Mouse (Mus musculus) thymus, postnatal 0 days (tissue): ENCODE data around the gene Mcm3. TPM values are rescaled to one million over a fixed set of nuclear protein-coding genes. Genes with fewer than 3 reads are reported as not detected.
"Not testable (repeated sequence)": the region's sequence is repeated elsewhere in the genome, so short reads cannot be mapped to it uniquely, and the experiment has no call there.

Experiments
- DNase-seq: peaks from one replicate; pipeline ENCODE4 v3.0.0-alpha.2; 2015; ENCODE audit warnings: low spot score
- polyA plus RNA-seq: library from polyadenylated mRNA; unstranded; fragments of >200 nt; fragmentation: Nextera tagmentation; extraction: Ambion mirVana; gene quantifications from 2 replicates; pipeline ENCODE4 v1.2.1, GENCODE M21; 2015

Mcm3 gene
- polyA plus RNA-seq, 1 experiment from 2014 or later, result 148 TPM

GRCm38 (mm10) chr1:20804526-20804925 is 15.6 kb downstream of the Mcm3 start:
- DNase-seq, result no peak

- DNase-seq, result no peak
These were observed 18.3 kb downstream of the Mcm3 start for GRCm38 (mm10) chr1:20801682-20802390.

GRCm38 (mm10) chr1:20801275-20801674 is 18.8 kb downstream of the Mcm3 start:
- no peak for DNase-seq

- DNase-seq, result no peak
These were observed 24.9 kb downstream of the Mcm3 start for GRCm38 (mm10) chr1:20795178-20795577.

GRCm38 (mm10) chr1:20794760-20795159 is 25.4 kb downstream of the Mcm3 start:
- DNase-seq, result no peak

DNA sequence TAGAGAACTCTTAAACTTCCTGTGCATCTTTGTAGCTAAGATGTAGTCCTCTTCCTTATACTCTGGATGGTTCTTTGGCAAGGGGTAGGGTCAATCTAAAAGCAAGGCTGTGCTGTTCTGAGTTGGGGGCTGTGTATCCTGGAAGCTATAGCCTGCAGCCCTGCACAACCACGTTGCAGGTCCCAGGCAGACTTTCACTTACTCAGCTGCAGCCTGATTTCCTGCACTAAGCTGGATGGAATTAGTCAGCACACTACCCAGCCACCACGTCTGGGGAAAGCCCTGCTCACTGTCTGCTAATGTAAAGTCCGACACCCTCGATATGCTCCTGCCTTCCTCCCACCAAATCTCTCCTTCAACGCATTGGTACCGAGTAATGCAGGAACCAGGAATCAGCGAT is 28.7 kb downstream of the Mcm3 start:
- DNase-seq, result no peak

DNA sequence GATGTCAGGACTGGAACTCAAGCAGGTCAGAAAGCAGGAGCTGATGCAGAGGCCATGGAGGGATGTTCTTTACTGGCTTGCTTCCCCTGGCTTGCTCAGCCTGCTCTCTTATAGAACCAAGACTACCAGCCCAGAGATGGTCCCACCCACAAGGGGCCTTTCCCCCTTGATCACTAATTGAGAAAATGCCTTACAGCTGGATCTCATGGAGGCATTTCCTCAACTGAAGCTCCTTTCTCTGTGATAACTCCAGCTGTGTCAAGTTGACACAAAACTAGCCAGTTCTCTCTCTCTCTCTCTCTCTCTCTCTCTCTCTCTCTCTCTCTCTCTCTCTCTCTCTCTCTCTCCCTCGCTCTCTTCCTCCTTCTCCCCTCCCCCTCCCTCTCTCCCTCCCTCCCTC is 29.6 kb downstream of the Mcm3 start, which contains the start of gene Il17f:
TSS of gene Il17f (minus strand) at position 101 of the 400 bp plus-strand sequence.
- DNase-seq, result not testable (repeated sequence)

- DNase-seq, result no peak
These were observed 31.7 kb downstream of the Mcm3 start for GRCm38 (mm10) chr1:20788419-20788818.

GRCm38 (mm10) chr1:20787046-20787445 is 33.1 kb downstream of the Mcm3 start:
- no peak for DNase-seq

GRCm38 (mm10) chr1:20778366-20778765 is 41.7 kb downstream of the Mcm3 start:
- DNase-seq, result no peak

- DNase-seq, result not testable (repeated sequence)
These were observed 45.9 kb downstream of the Mcm3 start for GRCm38 (mm10) chr1:20774026-20774730.

DNA sequence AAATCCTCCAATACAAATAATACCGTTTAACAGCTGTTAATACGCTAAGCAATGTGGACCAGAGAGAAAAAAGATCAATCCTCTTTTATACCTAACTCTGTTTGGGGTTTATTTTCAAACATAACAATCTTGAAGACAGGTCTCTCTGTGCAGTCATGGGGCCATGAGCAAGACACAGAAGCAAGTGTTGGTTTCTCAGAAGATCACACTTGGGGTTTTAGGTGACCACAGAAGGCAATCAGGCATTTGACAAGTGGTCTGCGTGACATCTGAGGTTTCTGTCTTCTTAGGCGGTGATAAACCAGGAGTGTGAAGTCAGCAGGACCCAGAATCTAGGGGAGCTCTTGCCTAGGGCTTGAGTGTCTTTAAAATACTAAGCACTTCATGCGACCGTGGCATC is 53.6 kb downstream of the Mcm3 start:
- no peak for DNase-seq

DNA sequence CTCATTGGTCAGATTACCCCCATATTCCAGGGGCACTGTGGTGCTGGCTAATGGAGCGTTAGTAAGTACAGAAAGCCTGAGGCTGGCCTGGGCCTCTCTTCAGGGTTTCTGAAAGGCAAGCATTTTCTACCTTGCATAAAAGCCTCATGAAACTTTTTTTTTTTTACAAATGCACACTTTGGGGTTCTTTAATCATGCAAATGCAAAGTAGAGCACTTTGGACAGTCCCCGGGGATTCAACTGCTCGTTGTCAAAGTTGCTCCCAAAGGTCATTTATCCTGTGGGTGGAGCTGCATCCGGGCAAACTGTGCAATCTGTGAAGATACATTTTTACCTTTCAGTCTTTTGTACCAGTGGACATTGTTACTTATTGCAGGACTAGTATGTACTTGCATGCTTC is 58.7 kb downstream of the Mcm3 start:
- DNase-seq, result no peak

GRCm38 (mm10) chr1:20760331-20760730 is 59.8 kb downstream of the Mcm3 start:
- DNase-seq, result no peak

DNA sequence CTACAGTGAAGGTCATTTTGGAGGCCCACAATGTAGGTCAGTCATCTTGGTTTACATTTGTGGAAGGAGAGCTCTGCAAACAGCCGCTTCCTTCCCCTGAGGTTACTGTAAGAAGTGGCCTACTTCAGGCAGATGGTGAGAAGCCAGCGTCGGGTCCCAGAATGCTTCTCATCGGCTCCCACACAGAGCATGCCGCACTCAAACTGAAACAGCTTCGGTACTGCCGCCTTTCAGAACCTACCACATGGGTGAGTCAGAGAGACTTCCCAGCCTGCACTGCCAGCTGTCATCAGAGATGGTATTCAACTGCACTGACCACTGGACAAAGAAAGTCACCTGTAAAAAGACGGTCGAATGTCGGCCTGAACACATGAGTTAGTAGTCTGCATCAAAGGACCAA is 60.3 kb downstream of the Mcm3 start:
- no peak for DNase-seq

GRCm38 (mm10) chr1:20757586-20757985 is 62.5 kb downstream of the Mcm3 start:
- no peak for DNase-seq

DNA sequence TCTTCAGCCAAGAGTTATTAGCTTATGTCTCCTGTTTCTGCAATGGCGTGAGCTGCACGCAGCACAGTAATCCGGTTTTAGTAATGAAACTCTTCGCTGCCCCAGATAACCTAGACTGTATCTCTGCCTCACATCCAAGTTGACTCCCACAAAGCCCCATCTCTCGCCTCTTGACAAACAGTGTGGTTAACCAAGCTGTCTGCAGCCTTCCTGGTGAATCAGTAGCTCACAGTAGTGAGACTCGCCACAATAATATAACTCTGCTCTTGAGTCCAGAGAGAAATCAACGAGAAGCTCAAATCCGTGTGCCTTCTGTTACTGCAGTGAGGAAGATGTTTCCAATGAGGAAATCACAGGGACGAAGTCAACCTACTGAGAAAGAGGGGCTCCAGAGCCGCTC is 65.7 kb downstream of the Mcm3 start:
- no peak for DNase-seq

Other genes starting within 250 kb of the Mcm3 start
- 0.01 TPM in 2 replicates for gene Pkhd1, start 202.2 kb downstream of the Mcm3 start, polyA plus RNA-seq
- gene Il17a, start 89.4 kb downstream of the Mcm3 start, polyA plus RNA-seq, result 0.39 and 0.57 TPM in 2 replicates
- 2.2 and 2.9 TPM in 2 replicates for gene Il17f, start 29.7 kb downstream of the Mcm3 start, polyA plus RNA-seq
- 0.73 and 0.94 TPM in 2 replicates for gene Paqr8, start 70.3 kb upstream of the Mcm3 start, polyA plus RNA-seq
- gene Efhc1, start 131.3 kb upstream of the Mcm3 start, polyA plus RNA-seq, result 0.88 and 1.3 TPM in 2 replicates